Mouse (Mus musculus) MEL (cell line): Measurements from ENCODE around the gene Ggt1. TPM values are rescaled to one million over a fixed set of nuclear protein-coding genes. Genes with fewer than 3 reads are reported as not detected.
A peak's percentile ranks its signal among the peaks of the same experiment; 100 is the strongest.

Experiments
- DNase-seq: peaks from one replicate; pipeline ENCODE4 v3.0.0; 2011; ENCODE audit warnings: low read depth, low spot score
- H3K27ac ChIP-seq: 2 replicates; pipeline ENCODE4 v1.5.1; 2012; ENCODE audit warnings: low read depth, mild to moderate bottlenecking, control low read depth, low read length, moderate library complexity; ENCODE audit not compliant: control insufficient read depth
- H3K27me3 ChIP-seq, 2 experiments: fragments of 150-350 bp in 1 of 2; sonication (generic) in 1 of 2; 2 replicates each; pipeline ENCODE4 v1.6.1; 2012; ENCODE audit warnings: low read length in 2 of 2, mild to moderate bottlenecking in 2 of 2, improper control_type of control experiment in 1 of 2, moderate library complexity in 1 of 2; ENCODE audit not compliant: insufficient read depth in 2 of 2, control insufficient read depth in 1 of 2
- H3K36me3 ChIP-seq, 2 experiments: 2 replicates each; pipeline ENCODE4 v1.6.1; 2012 to 2014; ENCODE audit warnings: low read length in 2 of 2, improper control_type of control experiment in 1 of 2, inconsistent platforms in 1 of 2, mild to moderate bottlenecking in 1 of 2; ENCODE audit not compliant: insufficient read depth in 2 of 2, control insufficient read depth in 1 of 2
- H3K4me1 ChIP-seq, 2 experiments: fragments of 150-350 bp in 1 of 2; sonication (generic) in 1 of 2; 2 replicates each; pipeline ENCODE4 v1.6.1; 2012; ENCODE audit warnings: low read length in 2 of 2, improper control_type of control experiment in 1 of 2, mild to moderate bottlenecking in 1 of 2; ENCODE audit not compliant: insufficient read depth in 2 of 2, control insufficient read depth in 1 of 2
- H3K4me3 ChIP-seq, 2 experiments: fragments of 150-350 bp in 1 of 2; sonication (generic) in 1 of 2; 2 replicates each; pipeline ENCODE4 v1.5.1; 2012; ENCODE audit warnings: low read depth in 2 of 2, low read length in 2 of 2, mild to moderate bottlenecking in 2 of 2, moderate library complexity in 2 of 2, control low read depth in 1 of 2, improper control_type of control experiment in 1 of 2; ENCODE audit not compliant: control insufficient read depth in 1 of 2, insufficient read depth in 1 of 2
- H3K79me2 ChIP-seq: 2 replicates; pipeline ENCODE4 v1.6.1; 2012; ENCODE audit warnings: mild to moderate bottlenecking, low read length, moderate library complexity; ENCODE audit not compliant: control insufficient read depth, poor library complexity, insufficient read depth
- H3K9ac ChIP-seq: 2 replicates; pipeline ENCODE4 v1.6.1; 2012; ENCODE audit warnings: low read depth, mild to moderate bottlenecking, control low read depth, low read length, moderate library complexity; ENCODE audit not compliant: control insufficient read depth, poor library complexity, severe bottlenecking
- H3K9me3 ChIP-seq: fragments of 150-350 bp; sonication (generic); replicated peaks from 2 replicates; pipeline ENCODE4 v1.6.1; 2012; ENCODE audit warnings: mild to moderate bottlenecking, low read length, improper control_type of control experiment, moderate library complexity; ENCODE audit not compliant: insufficient read depth
- CHD2 ChIP-seq: IDR thresholded peaks from 2 replicates; pipeline ENCODE4 v1.6.1; 2011; ENCODE audit warnings: low read length, improper control_type of control experiment
- CTCF ChIP-seq, 3 experiments: IDR thresholded peaks in 2 of 3; conservative IDR thresholded peaks in 1 of 3; 2 replicates each; pipeline ENCODE4 v1.5.1; 2011 to 2012; ENCODE audit warnings: low read length in 3 of 3, low read depth in 2 of 3, mild to moderate bottlenecking in 2 of 3, improper control_type of control experiment in 1 of 3, inconsistent platforms in 1 of 3, mixed read lengths in 1 of 3, moderate library complexity in 1 of 3; ENCODE audit not compliant: control insufficient read depth in 1 of 3, insufficient read depth in 1 of 3, poor library complexity in 1 of 3, severe bottlenecking in 1 of 3
- EP300 ChIP-seq, 2 experiments: IDR thresholded peaks; 2 replicates each; pipeline ENCODE4 v1.6.1; 2011; ENCODE audit warnings: improper control_type of control experiment in 2 of 2, low read length in 2 of 2, low read depth in 1 of 2, mild to moderate bottlenecking in 1 of 2
- GABPA ChIP-seq: IDR thresholded peaks from 2 replicates; pipeline ENCODE4 v1.6.1; 2012; ENCODE audit warnings: low read depth, mild to moderate bottlenecking, inconsistent platforms, low read length, improper control_type of control experiment, moderate library complexity
- HCFC1 ChIP-seq: IDR thresholded peaks from 2 replicates; pipeline ENCODE4 v1.6.1; 2012; ENCODE audit warnings: low read depth, mild to moderate bottlenecking, inconsistent platforms, low read length, improper control_type of control experiment, moderate library complexity
- JUND ChIP-seq: IDR thresholded peaks from 2 replicates; pipeline ENCODE4 v1.6.1; 2011; ENCODE audit warnings: low read depth, mild to moderate bottlenecking, improper control_type of control experiment, low read length
- MXI1 ChIP-seq: IDR thresholded peaks from 2 replicates; pipeline ENCODE4 v1.6.1; 2011; ENCODE audit warnings: mild to moderate bottlenecking, low read depth, low read length, improper control_type of control experiment
- NELFE ChIP-seq: IDR thresholded peaks from 2 replicates; pipeline ENCODE4 v1.6.1; 2011; ENCODE audit warnings: low read depth, low read length, improper control_type of control experiment
- POLR2A ChIP-seq, 2 experiments: IDR thresholded peaks; 2 replicates each; pipeline ENCODE4 v1.6.1; 2011 to 2012; ENCODE audit warnings: low read length in 2 of 2, mild to moderate bottlenecking in 2 of 2, control low read depth in 1 of 2, improper control_type of control experiment in 1 of 2, low read depth in 1 of 2, moderate library complexity in 1 of 2; ENCODE audit not compliant: control insufficient read depth in 1 of 2, insufficient read depth in 1 of 2, poor library complexity in 1 of 2
- POLR2AphosphoS2 ChIP-seq: IDR thresholded peaks from 2 replicates; pipeline ENCODE4 v1.6.1; 2011; ENCODE audit warnings: low read length, improper control_type of control experiment
- RAD21 ChIP-seq: IDR thresholded peaks from 2 replicates; pipeline ENCODE4 v1.6.1; 2011; ENCODE audit warnings: mild to moderate bottlenecking, low read depth, low read length, improper control_type of control experiment
- SIN3A ChIP-seq: IDR thresholded peaks from 2 replicates; pipeline ENCODE4 v1.6.1; 2012; ENCODE audit warnings: low read length, improper control_type of control experiment, inconsistent platforms
- TBP ChIP-seq: IDR thresholded peaks from 2 replicates; pipeline ENCODE4 v1.8.0; 2011; ENCODE audit warnings: low read depth, low read length, improper control_type of control experiment
- TCF12 ChIP-seq: IDR thresholded peaks from 2 replicates; pipeline ENCODE4 v1.6.1; 2014; ENCODE audit warnings: low read depth, mild to moderate bottlenecking, inconsistent platforms, low read length, improper control_type of control experiment, moderate library complexity
- ZNF384 ChIP-seq: IDR thresholded peaks from 2 replicates; pipeline ENCODE4 v1.6.1; 2012; ENCODE audit warnings: low read depth, mild to moderate bottlenecking, inconsistent platforms, low read length, improper control_type of control experiment
- polyA plus RNA-seq, 2 experiments: library from polyadenylated mRNA; stranded (reverse) in 1 of 2; unstranded in 1 of 2; fragments of >175 nt in 1 of 2; fragments of >200 nt in 1 of 2; gene quantifications; 2 replicates each; pipeline versions ENCODE4 v1.2.1 to v1.2.4; 2012; ENCODE audit warnings: low replicate concordance in 2 of 2, low read depth in 1 of 2; ENCODE audit not compliant: insufficient read length in 2 of 2, insufficient read depth in 1 of 2, missing spikeins in 1 of 2
- total RNA-seq: library from RNA; depleted of rRNA; stranded (reverse); fragments of 300-350 nt; gene quantifications from 2 replicates; pipeline ENCODE4 v1.2.3, GENCODE M21; 2012

The Ggt1 gene
- total and polyA plus RNA-seq, 3 experiments, result 0.46 to 3.2 TPM; not detected in 1

DNA sequence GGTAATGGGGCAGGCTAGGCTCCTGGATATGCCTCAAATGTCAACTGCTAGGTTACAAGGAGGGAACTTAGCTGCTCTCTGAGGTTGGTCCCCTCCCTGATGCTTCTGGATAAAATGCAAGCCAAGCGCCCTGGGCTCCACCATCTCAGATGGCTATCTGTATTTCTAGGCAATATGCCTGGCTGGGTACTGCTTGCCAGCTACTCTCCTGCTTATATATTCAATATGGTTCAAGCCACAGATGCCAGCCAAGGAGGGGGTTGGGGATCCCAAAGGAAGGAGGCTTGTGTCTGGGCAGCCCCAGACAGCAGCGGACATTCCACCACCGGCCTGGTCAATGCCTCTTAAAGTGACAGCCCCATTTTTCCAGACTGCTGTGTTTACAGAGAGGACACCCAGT, 2.9 kb upstream of the Ggt1 start:
- Histone ChIP-seq H3K79me2 (no peaks in the 10 kb centered on the region), H3K4me1 (peaks cover 2 to 7% of the 10 kb centered on the region in 2 experiments; a peak in 3 of 4 replicates), H3K27ac (no peak overlapping the region), H3K36me3 (no peaks in the 10 kb centered on the region)
- TF ChIP-seq MXI1 (no peak), EP300 (IDR thresholded peaks at IDR 0.05; ENCODE audit: low read depth in 1 of 2, low read length in 2 of 2) (0 out of 4 replicates have a peak, but pooled peaks of 1 of the 2 experiments have one; percentile 20)
- TF ChIP-seq, all 39 proteins: peak for 1
- no peaks in the 10 kb centered on the region for H3K27me3 ChIP-seq
- no peak overlapping the region for H3K4me3 ChIP-seq
- H3K9ac ChIP-seq, result no peak overlapping the region
- DNase-seq, result peak; percentile 33
- H3K9me3 ChIP-seq, result no peaks in the 10 kb centered on the region

DNA sequence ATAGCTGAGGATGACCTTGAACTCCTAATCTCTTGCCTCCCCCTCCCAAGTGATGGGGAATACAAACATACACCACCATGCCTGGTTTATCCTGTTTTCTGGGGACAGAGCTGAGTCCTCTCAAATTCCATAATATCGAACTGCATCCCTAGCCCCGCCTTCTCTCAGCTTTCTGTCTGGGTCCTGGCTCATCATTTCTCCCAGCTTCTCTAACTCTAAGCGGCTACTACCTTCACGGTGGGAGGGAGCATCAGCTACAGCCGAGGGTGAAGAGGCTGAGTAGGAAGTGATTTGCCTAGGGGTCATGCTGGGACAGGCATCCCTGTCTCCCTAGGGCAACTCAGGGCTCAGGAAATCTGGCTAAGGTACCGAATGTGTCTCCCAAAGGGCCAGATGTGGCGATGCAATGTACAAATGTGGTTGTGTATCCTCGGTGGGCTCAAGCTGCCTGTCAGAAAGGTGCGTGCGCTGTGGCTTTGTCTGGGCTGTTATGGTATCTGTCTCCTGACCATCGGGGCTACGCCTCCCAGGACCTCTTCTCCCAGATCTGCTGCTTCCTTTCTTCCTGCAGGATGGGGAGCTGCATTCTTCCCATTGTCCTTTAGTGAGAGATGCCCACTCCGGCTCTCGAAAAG, 2.2 kb upstream of the Ggt1 start:
- peaks cover 2 to 12% of the 10 kb centered on the region in 2 experiments; a peak in 3 of 4 replicates for H3K4me1 ChIP-seq
- H3K27me3 ChIP-seq, result no peaks in the 10 kb centered on the region
- H3K4me3 ChIP-seq, result no peak overlapping the region
- H3K79me2 ChIP-seq, result no peaks in the 10 kb centered on the region
- no peak overlapping the region for H3K9ac ChIP-seq
- TF ChIP-seq GABPA (no peak), POLR2AphosphoS2 (no peak), TCF12 (no peak), JUND (no peak), CHD2 (no peak), HCFC1 (no peak), TBP (no peak), NELFE (no peak), POLR2A (IDR thresholded peaks at IDR 0.05; ENCODE audit: control insufficient read depth in 1 of 2, insufficient read depth in 1 of 2, low read depth in 1 of 2, low read length in 2 of 2, poor library complexity in 1 of 2) (no peak), MXI1 (no peak), SIN3A (no peak), RAD21 (no peak), ZNF384 (no peak), CTCF (IDR thresholded peaks at IDR 0.05 in 2 of 3, conservative IDR thresholded peaks at IDR 0.05 in 1 of 3; ENCODE audit: control insufficient read depth in 1 of 3, insufficient read depth in 1 of 3, low read depth in 2 of 3, low read length in 3 of 3, poor library complexity in 1 of 3, severe bottlenecking in 1 of 3) (no peak)
- no peak for DNase-seq
- H3K9me3 ChIP-seq, result no peaks in the 10 kb centered on the region
- H3K27ac ChIP-seq, result no peak overlapping the region
- H3K36me3 ChIP-seq, result no peaks in the 10 kb centered on the region
